Mouse (Mus musculus) fat pad, adult 2 months (tissue): Measurements from ENCODE around the gene Cryl1.

Experiments
- DNase-seq: peaks from one replicate; pipeline ENCODE4 v3.0.0-alpha.2; 2011; ENCODE audit warnings: low read depth, low spot score; ENCODE audit errors: extremely low read depth

The Cryl1 gene

DNA sequence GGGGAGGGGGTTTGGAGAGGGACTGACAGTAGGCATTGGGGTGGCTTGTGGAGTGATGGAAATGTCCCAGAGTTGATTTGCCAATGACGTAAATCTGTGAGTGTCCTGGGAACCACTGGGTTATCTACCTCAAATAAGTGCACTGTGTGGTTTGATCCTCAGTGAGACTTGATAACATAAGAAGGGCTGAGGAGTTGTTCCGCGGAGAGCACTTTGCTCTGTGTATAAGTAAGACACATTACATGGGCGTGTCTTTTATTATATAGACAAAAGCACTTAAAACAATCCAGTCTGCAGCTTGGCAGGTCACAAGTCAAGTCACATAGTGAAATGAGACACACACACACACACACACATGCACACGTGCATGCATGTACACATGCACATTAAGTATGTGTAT lies 155.4 kb downstream of the Cryl1 start:
- DNase-seq = no peak

DNA sequence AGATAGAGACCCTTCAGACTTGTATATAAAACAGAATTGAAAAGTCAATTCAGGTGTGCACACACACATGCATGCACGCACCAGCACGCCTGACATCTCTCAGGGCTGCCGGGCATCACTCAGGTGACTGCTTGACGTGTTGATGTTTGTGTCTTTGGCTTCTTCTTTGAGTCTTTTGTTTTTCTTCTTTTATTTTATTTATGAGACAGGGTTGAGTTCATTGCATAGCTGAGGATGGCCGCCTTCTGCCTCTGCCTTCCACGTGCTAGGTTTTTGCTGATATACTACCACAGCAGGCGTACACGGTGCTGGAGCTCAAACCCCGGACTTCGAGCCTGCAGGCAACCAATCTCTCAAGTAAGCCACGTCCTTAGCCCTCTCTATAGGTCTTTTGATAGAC lies 163.1 kb downstream of the Cryl1 start:
- DNase-seq = no peak

DNA sequence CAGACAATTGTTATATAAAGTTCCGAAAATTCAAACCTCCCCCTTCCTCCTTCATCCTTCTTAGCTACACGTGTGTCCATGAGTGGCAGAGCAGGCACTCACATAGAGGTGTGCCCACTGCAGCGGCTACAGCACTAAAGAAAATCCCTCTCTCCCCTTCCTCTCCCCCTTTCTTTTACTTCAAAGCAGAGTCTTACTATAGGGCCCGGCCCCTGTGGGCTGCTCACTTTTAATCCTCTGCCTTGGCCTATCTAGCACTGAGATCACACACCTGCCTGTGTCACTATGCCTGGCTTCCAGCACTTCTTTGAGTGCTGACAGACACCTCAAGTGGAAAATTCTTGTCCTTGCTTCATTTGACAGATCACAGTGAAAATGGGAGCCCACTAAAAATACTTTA lies 163.6 kb downstream of the Cryl1 start:
- DNase-seq = no peak

DNA sequence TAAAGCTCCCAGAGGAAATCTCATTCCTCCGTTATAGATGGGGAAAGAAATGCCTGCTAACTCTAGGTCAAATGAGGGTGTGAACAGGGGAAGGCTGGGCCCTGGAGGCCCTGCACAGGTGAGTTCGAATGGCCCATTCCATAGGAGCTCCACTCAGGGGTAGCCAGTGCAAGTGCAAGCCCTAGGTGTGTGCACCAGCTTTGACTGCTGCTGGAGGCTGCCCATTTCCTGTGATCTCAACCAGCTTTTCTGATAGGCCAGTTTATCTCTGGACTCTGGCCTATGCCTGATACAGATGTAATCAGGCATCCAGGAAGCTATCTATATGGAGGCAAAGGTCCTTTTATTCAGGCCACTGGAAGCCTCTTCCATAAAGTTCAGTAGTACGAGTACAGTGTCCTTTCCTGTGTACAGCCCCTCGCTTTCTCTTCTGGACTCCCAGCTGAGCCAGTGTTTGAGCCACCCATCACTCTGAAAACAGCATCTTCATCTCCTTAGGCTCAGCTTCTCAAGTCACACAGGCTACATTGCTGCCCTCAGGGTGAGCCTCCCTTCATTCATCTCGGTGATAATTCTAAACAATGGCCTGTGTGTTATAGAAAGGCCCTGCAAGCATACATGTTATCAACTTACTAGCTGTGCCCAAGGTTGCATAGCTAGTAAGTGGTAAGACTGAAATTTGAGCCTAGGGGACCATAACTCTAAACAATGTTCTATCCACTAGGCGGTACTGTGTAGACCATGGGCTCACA lies 167.9 kb downstream of the Cryl1 start:
- DNase-seq = no peak
